Mouse (Mus musculus): ENCODE measurements around the gene Rbm20. TPM values are rescaled to one million over a fixed set of nuclear protein-coding genes. Genes with fewer than 3 reads are reported as not detected.

Gene Rbm20
- total RNA-seq, 1 experiment: 2.5 TPM

GRCm38 (mm10) chr19:53682427-53682826 lies 5.3 kb downstream of the Rbm20 start:
- in situ Hi-C loops (cut with MboI; ENCODE audit: low sequenced_read_pairs in 2 of 2, unreplicated experiment in 2 of 2): no loop called here

GRCm38 (mm10) chr19:53687592-53687991 lies 10.5 kb downstream of the Rbm20 start:
- no peak for DNase-seq (ENCODE audit: low read depth, low spot score)
- TF ChIP-seq ZNF384 (IDR thresholded peaks at IDR 0.05; ENCODE audit: low read depth, low read length) (no peak), ZC3H11A (IDR thresholded peaks at IDR 0.05; ENCODE audit: borderline replicate concordance, low read depth, low read length) (no peak), HCFC1 (IDR thresholded peaks at IDR 0.05; ENCODE audit: borderline replicate concordance, insufficient read depth, low read length) (no peak), CHD2 (IDR thresholded peaks at IDR 0.05; ENCODE audit: low read depth, low read length) (no peak), MAFK (IDR thresholded peaks at IDR 0.05; ENCODE audit: insufficient read depth, low read depth, low read length) (no peak)
- Histone ChIP-seq H3K4me1 (ENCODE audit: control insufficient read depth in 2 of 2, insufficient read depth in 2 of 2, low read length in 2 of 2, poor library complexity in 1 of 2) (peaks cover 0 to 4% of the 10 kb centered on the region in 2 experiments; a peak in 1 of 4 replicates), H3K9me3 (ENCODE audit: control insufficient read depth, insufficient read depth, low read depth, low read length) (no peaks in the 10 kb centered on the region), H3K27ac (ENCODE audit: insufficient read depth, low read depth, low read length, poor library complexity, severe bottlenecking) (no peak overlapping the region), H3K4me3 (ENCODE audit: insufficient read depth in 1 of 2, low read depth in 1 of 2, low read length in 2 of 2, poor library complexity in 1 of 2, severe bottlenecking in 1 of 2) (no peak overlapping the region), H3K9ac (ENCODE audit: insufficient read depth, low read depth, low read length, poor library complexity, severe bottlenecking) (no peak overlapping the region), H3K36me3 (ENCODE audit: control insufficient read depth, insufficient read depth, low read length, poor library complexity, severe bottlenecking) (no peaks in the 10 kb centered on the region)
- in situ Hi-C loops (cut with MboI; ENCODE audit: low sequenced_read_pairs in 2 of 2, unreplicated experiment in 2 of 2): no loop called here

More at GRCm38 (mm10) chr19:53682427-53682826, 5.3 kb downstream of the Rbm20 start:
- H3K4me3 ChIP-seq (ENCODE audit: insufficient read depth in 1 of 2, low read depth in 1 of 2, low read length in 2 of 2, poor library complexity in 1 of 2, severe bottlenecking in 1 of 2): no peak overlapping the region
- H3K27ac ChIP-seq (ENCODE audit: insufficient read depth, low read depth, low read length, poor library complexity, severe bottlenecking): no peak overlapping the region
- H3K36me3 ChIP-seq (ENCODE audit: control insufficient read depth, insufficient read depth, low read length, poor library complexity, severe bottlenecking): no peaks in the 10 kb centered on the region
- H3K9ac ChIP-seq (ENCODE audit: insufficient read depth, low read depth, low read length, poor library complexity, severe bottlenecking): no peak overlapping the region
- DNase-seq (ENCODE audit: low read depth, low spot score): no peak
- H3K4me1 ChIP-seq (ENCODE audit: control insufficient read depth in 2 of 2, insufficient read depth in 2 of 2, low read length in 2 of 2, poor library complexity in 1 of 2): peaks cover 0 to 5% of the 10 kb centered on the region in 2 experiments; a peak in 2 of 4 replicates
- no peaks in the 10 kb centered on the region for H3K9me3 ChIP-seq (ENCODE audit: control insufficient read depth, insufficient read depth, low read depth, low read length)
- TF ChIP-seq ZNF384 (IDR thresholded peaks at IDR 0.05; ENCODE audit: low read depth, low read length): no peak
- no peak for TF ChIP-seq CHD2 (IDR thresholded peaks at IDR 0.05; ENCODE audit: low read depth, low read length)
- TF ChIP-seq ZC3H11A (IDR thresholded peaks at IDR 0.05; ENCODE audit: borderline replicate concordance, low read depth, low read length): no peak
- TF ChIP-seq HCFC1 (IDR thresholded peaks at IDR 0.05; ENCODE audit: borderline replicate concordance, insufficient read depth, low read length): no peak
- TF ChIP-seq MAFK (IDR thresholded peaks at IDR 0.05; ENCODE audit: insufficient read depth, low read depth, low read length): no peak

GRCm38 (mm10) chr19:53690816-53691215 lies 13.7 kb downstream of the Rbm20 start:
- Histone ChIP-seq H3K36me3 (ENCODE audit: control insufficient read depth, insufficient read depth, low read length, poor library complexity, severe bottlenecking) (no peaks in the 10 kb centered on the region), H3K9ac (ENCODE audit: insufficient read depth, low read depth, low read length, poor library complexity, severe bottlenecking) (no peak overlapping the region), H3K27ac (ENCODE audit: insufficient read depth, low read depth, low read length, poor library complexity, severe bottlenecking) (no peak overlapping the region), H3K4me1 (ENCODE audit: control insufficient read depth in 2 of 2, insufficient read depth in 2 of 2, low read length in 2 of 2, poor library complexity in 1 of 2) (peaks cover 0 to 2% of the 10 kb centered on the region in 2 experiments; a peak in 1 of 4 replicates), H3K4me3 (ENCODE audit: insufficient read depth in 1 of 2, low read depth in 1 of 2, low read length in 2 of 2, poor library complexity in 1 of 2, severe bottlenecking in 1 of 2) (no peak overlapping the region), H3K9me3 (ENCODE audit: control insufficient read depth, insufficient read depth, low read depth, low read length) (no peaks in the 10 kb centered on the region)
- TF ChIP-seq CHD2 (IDR thresholded peaks at IDR 0.05; ENCODE audit: low read depth, low read length) (no peak), ZC3H11A (IDR thresholded peaks at IDR 0.05; ENCODE audit: borderline replicate concordance, low read depth, low read length) (no peak), ZNF384 (IDR thresholded peaks at IDR 0.05; ENCODE audit: low read depth, low read length) (no peak)
- no peak for DNase-seq (ENCODE audit: low read depth, low spot score)
- in situ Hi-C loops (cut with MboI; ENCODE audit: low sequenced_read_pairs in 2 of 2, unreplicated experiment in 2 of 2): no loop called here

- Histone ChIP-seq H3K9me3 (ENCODE audit: control insufficient read depth, insufficient read depth, low read depth, low read length) (no peaks in the 10 kb centered on the region), H3K36me3 (ENCODE audit: control insufficient read depth, insufficient read depth, low read length, poor library complexity, severe bottlenecking) (no peaks in the 10 kb centered on the region), H3K9ac (ENCODE audit: insufficient read depth, low read depth, low read length, poor library complexity, severe bottlenecking) (no peak overlapping the region), H3K4me3 (ENCODE audit: insufficient read depth in 1 of 2, low read depth in 1 of 2, low read length in 2 of 2, poor library complexity in 1 of 2, severe bottlenecking in 1 of 2) (no peak overlapping the region), H3K27ac (ENCODE audit: insufficient read depth, low read depth, low read length, poor library complexity, severe bottlenecking) (no peak overlapping the region), H3K4me1 (ENCODE audit: control insufficient read depth in 2 of 2, insufficient read depth in 2 of 2, low read length in 2 of 2, poor library complexity in 1 of 2) (peaks cover 1 to 4% of the 10 kb centered on the region in 2 experiments; a peak in 1 of 4 replicates)
- no peak for DNase-seq (ENCODE audit: low read depth, low spot score)
- TF ChIP-seq HCFC1 (IDR thresholded peaks at IDR 0.05; ENCODE audit: borderline replicate concordance, insufficient read depth, low read length): no peak
- TF ChIP-seq ZNF384 (IDR thresholded peaks at IDR 0.05; ENCODE audit: low read depth, low read length): no peak
- no peak for TF ChIP-seq MAFK (IDR thresholded peaks at IDR 0.05; ENCODE audit: insufficient read depth, low read depth, low read length)
- no peak for TF ChIP-seq CHD2 (IDR thresholded peaks at IDR 0.05; ENCODE audit: low read depth, low read length)
- TF ChIP-seq ZC3H11A (IDR thresholded peaks at IDR 0.05; ENCODE audit: borderline replicate concordance, low read depth, low read length): no peak
- in situ Hi-C loops (cut with MboI; ENCODE audit: low sequenced_read_pairs in 2 of 2, unreplicated experiment in 2 of 2): no loop called here
Observed at GRCm38 (mm10) chr19:53694020-53694419, 16.9 kb downstream of the Rbm20 start.

GRCm38 (mm10) chr19:53696079-53696478 lies 19.0 kb downstream of the Rbm20 start:
- in situ Hi-C loops (cut with MboI; ENCODE audit: low sequenced_read_pairs in 2 of 2, unreplicated experiment in 2 of 2): no loop called here
- Histone ChIP-seq H3K27ac (ENCODE audit: insufficient read depth, low read depth, low read length, poor library complexity, severe bottlenecking) (no peak overlapping the region), H3K4me1 (ENCODE audit: control insufficient read depth in 2 of 2, insufficient read depth in 2 of 2, low read length in 2 of 2, poor library complexity in 1 of 2) (peaks cover 1 to 5% of the 10 kb centered on the region in 2 experiments; a peak in 1 of 4 replicates), H3K4me3 (ENCODE audit: insufficient read depth in 1 of 2, low read depth in 1 of 2, low read length in 2 of 2, poor library complexity in 1 of 2, severe bottlenecking in 1 of 2) (no peak overlapping the region), H3K9me3 (ENCODE audit: control insufficient read depth, insufficient read depth, low read depth, low read length) (no peaks in the 10 kb centered on the region), H3K9ac (ENCODE audit: insufficient read depth, low read depth, low read length, poor library complexity, severe bottlenecking) (no peak overlapping the region), H3K36me3 (ENCODE audit: control insufficient read depth, insufficient read depth, low read length, poor library complexity, severe bottlenecking) (no peaks in the 10 kb centered on the region)
- no peak for DNase-seq (ENCODE audit: low read depth, low spot score)
- TF ChIP-seq ZC3H11A (IDR thresholded peaks at IDR 0.05; ENCODE audit: borderline replicate concordance, low read depth, low read length) (no peak), CHD2 (IDR thresholded peaks at IDR 0.05; ENCODE audit: low read depth, low read length) (no peak), ZNF384 (IDR thresholded peaks at IDR 0.05; ENCODE audit: low read depth, low read length) (no peak), MAFK (IDR thresholded peaks at IDR 0.05; ENCODE audit: insufficient read depth, low read depth, low read length) (no peak), HCFC1 (IDR thresholded peaks at IDR 0.05; ENCODE audit: borderline replicate concordance, insufficient read depth, low read length) (no peak)
